Mouse (Mus musculus): Measurements from ENCODE around the gene Zbtb9. TPM values are rescaled to one million over a fixed set of nuclear protein-coding genes. Genes with fewer than 3 reads are reported as not detected.

The Zbtb9 gene
- polyA plus RNA-seq, 1 experiment from 2014 or later, result 10.1 TPM

GRCm38 (mm10) chr17:27011998-27012672, 39.2 kb downstream of the Zbtb9 start:
- 64% methylated on average over 14 of the region's 14 CpGs for WGBS

GRCm38 (mm10) chr17:27012909-27013308, 39.9 kb downstream of the Zbtb9 start:
- Histone ChIP-seq H3K36me3 (replicated peaks; ENCODE audit: control insufficient read depth, insufficient read depth, low read depth, low read length) (no peaks in the 10 kb centered on the region), H3K27me3 (ENCODE audit: control insufficient read depth, insufficient read depth, low read length) (no peaks in the 10 kb centered on the region), H3K27ac (replicated peaks; ENCODE audit: low read depth, low read length) (no peak overlapping the region), H3K9ac (replicated peaks; ENCODE audit: low read length) (no peak overlapping the region), H3K4me1 (ENCODE audit: control insufficient read depth, insufficient read depth, low read length) (no peaks in the 10 kb centered on the region), H3K4me3 (ENCODE audit: low read depth, low read length) (no peak overlapping the region), H3K4me2 (ENCODE audit: low read depth, low read length) (no peak overlapping the region), H3K9me3 (replicated peaks; ENCODE audit: control insufficient read depth, low read length) (no peaks in the 10 kb centered on the region)
- WGBS, result 45% methylated on average over 6 of the region's 6 CpGs
- no peak for ATAC-seq (replicated peaks; ENCODE audit: insufficient number of reproducible peaks, low FRiP score, low TSS enrichment, low read depth)
- no peak for DNase-seq (ENCODE audit: low spot score)

More at GRCm38 (mm10) chr17:27011998-27012672, 39.2 kb downstream of the Zbtb9 start:
- no peak overlapping the region for H3K4me2 ChIP-seq (ENCODE audit: low read depth, low read length)
- no peaks in the 10 kb centered on the region for H3K36me3 ChIP-seq (replicated peaks; ENCODE audit: control insufficient read depth, insufficient read depth, low read depth, low read length)
- H3K4me1 ChIP-seq (ENCODE audit: control insufficient read depth, insufficient read depth, low read length), result no peaks in the 10 kb centered on the region
- H3K4me3 ChIP-seq (ENCODE audit: low read depth, low read length), result no peak overlapping the region
- DNase-seq (ENCODE audit: low spot score) (no peak), ATAC-seq (replicated peaks; ENCODE audit: insufficient number of reproducible peaks, low FRiP score, low TSS enrichment, low read depth) (no peak)
- H3K27ac ChIP-seq (replicated peaks; ENCODE audit: low read depth, low read length), result no peak overlapping the region
- no peaks in the 10 kb centered on the region for H3K27me3 ChIP-seq (ENCODE audit: control insufficient read depth, insufficient read depth, low read length)
- no peaks in the 10 kb centered on the region for H3K9me3 ChIP-seq (replicated peaks; ENCODE audit: control insufficient read depth, low read length)
- H3K9ac ChIP-seq (replicated peaks; ENCODE audit: low read length), result no peak overlapping the region

GRCm38 (mm10) chr17:27017564-27018499, 44.9 kb downstream of the Zbtb9 start:
- no peak overlapping the region for H3K27ac ChIP-seq (replicated peaks; ENCODE audit: low read depth, low read length)
- ATAC-seq (replicated peaks; ENCODE audit: insufficient number of reproducible peaks, low FRiP score, low TSS enrichment, low read depth) (peak; percentile 71), DNase-seq (ENCODE audit: low spot score) (peak; percentile 96)
- H3K9me3 ChIP-seq (replicated peaks; ENCODE audit: control insufficient read depth, low read length), result no peaks in the 10 kb centered on the region
- H3K9ac ChIP-seq (replicated peaks; ENCODE audit: low read length), result peak overlapping the region; percentile 66
- H3K4me3 ChIP-seq (ENCODE audit: low read depth, low read length), result peak overlapping the region; percentile 43
- H3K4me1 ChIP-seq (ENCODE audit: control insufficient read depth, insufficient read depth, low read length), result peaks cover 3% of the 10 kb centered on the region; the same call in 1 of the 2 replicates
- H3K27me3 ChIP-seq (ENCODE audit: control insufficient read depth, insufficient read depth, low read length), result no peaks in the 10 kb centered on the region
- WGBS, result 7% methylated on average over 34 of the region's 34 CpGs
- peak overlapping the region; percentile 63 for H3K4me2 ChIP-seq (ENCODE audit: low read depth, low read length)
- peaks cover 5% of the 10 kb centered on the region; the same call in 1 of the 2 replicates for H3K36me3 ChIP-seq (replicated peaks; ENCODE audit: control insufficient read depth, insufficient read depth, low read depth, low read length)

DNA sequence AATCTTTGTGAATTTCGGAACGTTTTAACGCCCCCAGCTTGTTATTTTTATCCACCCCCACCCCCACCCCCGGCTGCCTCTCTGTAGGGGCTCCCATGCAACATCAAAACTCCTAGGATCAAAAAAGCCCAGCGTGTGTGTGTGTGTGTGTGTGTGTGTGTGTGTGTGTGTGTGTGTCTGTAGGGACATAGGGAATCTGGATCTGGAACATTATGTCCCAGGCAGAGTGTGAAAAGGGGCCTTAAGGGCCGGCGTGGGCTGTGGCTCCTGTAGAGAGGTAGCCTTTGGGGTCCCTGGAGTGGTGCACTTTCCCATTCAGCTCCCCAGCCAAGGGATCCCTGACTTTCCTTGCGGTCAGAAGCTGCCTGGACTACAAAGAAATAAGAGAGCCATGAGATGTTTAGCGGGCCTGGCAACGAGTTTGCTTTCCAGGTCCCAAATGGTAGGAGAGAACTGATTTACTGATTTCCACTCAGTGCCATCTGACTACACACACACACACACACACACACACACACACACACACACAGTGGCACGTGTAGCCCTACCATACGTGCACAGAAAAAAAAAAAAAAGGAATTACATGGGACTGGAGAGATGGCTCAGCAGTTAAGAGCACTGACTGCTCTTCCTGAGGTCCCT, 45.7 kb downstream of the Zbtb9 start:
- H3K4me3 ChIP-seq (ENCODE audit: low read depth, low read length), result no peak overlapping the region
- ATAC-seq (replicated peaks; ENCODE audit: insufficient number of reproducible peaks, low FRiP score, low TSS enrichment, low read depth) (no peak), DNase-seq (ENCODE audit: low spot score) (no peak)
- H3K4me2 ChIP-seq (ENCODE audit: low read depth, low read length), result peak overlapping the region; percentile 63
- H3K36me3 ChIP-seq (replicated peaks; ENCODE audit: control insufficient read depth, insufficient read depth, low read depth, low read length), result peaks cover 5% of the 10 kb centered on the region; the same call in 1 of the 2 replicates
- H3K4me1 ChIP-seq (ENCODE audit: control insufficient read depth, insufficient read depth, low read length), result peaks cover 3% of the 10 kb centered on the region; the same call in 1 of the 2 replicates
- H3K9me3 ChIP-seq (replicated peaks; ENCODE audit: control insufficient read depth, low read length), result no peaks in the 10 kb centered on the region
- no peak overlapping the region for H3K9ac ChIP-seq (replicated peaks; ENCODE audit: low read length)
- H3K27me3 ChIP-seq (ENCODE audit: control insufficient read depth, insufficient read depth, low read length), result no peaks in the 10 kb centered on the region
- 43% methylated on average over 12 of the region's 12 CpGs for WGBS
- no peak overlapping the region for H3K27ac ChIP-seq (replicated peaks; ENCODE audit: low read depth, low read length)

DNA sequence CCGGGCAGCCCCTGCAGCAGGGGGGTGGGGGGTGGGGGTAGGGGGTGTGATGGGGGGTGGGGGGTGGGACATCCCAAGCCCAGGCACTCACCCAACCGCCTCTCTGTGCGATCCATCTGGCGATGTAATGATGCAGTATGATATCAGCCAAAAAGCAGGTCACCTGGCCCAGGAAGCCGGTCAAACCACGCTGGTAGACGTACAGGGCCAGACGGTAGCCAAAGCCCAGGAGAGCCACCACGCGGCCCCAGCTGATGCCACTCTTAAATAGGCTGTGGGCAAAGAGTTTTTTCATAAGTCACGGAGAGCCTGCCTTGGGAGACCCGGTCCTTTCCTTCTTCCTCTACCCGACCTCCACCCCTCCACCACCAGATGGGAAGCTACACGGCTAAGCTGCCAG, 48.1 kb downstream of the Zbtb9 start:
- no peak overlapping the region for H3K4me2 ChIP-seq (ENCODE audit: low read depth, low read length)
- no peaks in the 10 kb centered on the region for H3K9me3 ChIP-seq (replicated peaks; ENCODE audit: control insufficient read depth, low read length)
- H3K9ac ChIP-seq (replicated peaks; ENCODE audit: low read length), result no peak overlapping the region
- H3K4me3 ChIP-seq (ENCODE audit: low read depth, low read length), result no peak overlapping the region
- no peaks in the 10 kb centered on the region for H3K27me3 ChIP-seq (ENCODE audit: control insufficient read depth, insufficient read depth, low read length)
- H3K27ac ChIP-seq (replicated peaks; ENCODE audit: low read depth, low read length), result no peak overlapping the region
- peaks cover 3% of the 10 kb centered on the region; the same call in 1 of the 2 replicates for H3K4me1 ChIP-seq (ENCODE audit: control insufficient read depth, insufficient read depth, low read length)
- H3K36me3 ChIP-seq (replicated peaks; ENCODE audit: control insufficient read depth, insufficient read depth, low read depth, low read length), result peaks cover 5% of the 10 kb centered on the region; the same call in 1 of the 2 replicates
- no peak for DNase-seq (ENCODE audit: low spot score)
- 95% methylated on average over 14 of the region's 14 CpGs for WGBS
- ATAC-seq (replicated peaks; ENCODE audit: insufficient number of reproducible peaks, low FRiP score, low TSS enrichment, low read depth), result no peak

GRCm38 (mm10) chr17:27021736-27022135, 48.8 kb downstream of the Zbtb9 start:
- no peak overlapping the region for H3K27ac ChIP-seq (replicated peaks; ENCODE audit: low read depth, low read length)
- no peak for DNase-seq (ENCODE audit: low spot score)
- H3K4me2 ChIP-seq (ENCODE audit: low read depth, low read length), result no peak overlapping the region
- no peaks in the 10 kb centered on the region for H3K27me3 ChIP-seq (ENCODE audit: control insufficient read depth, insufficient read depth, low read length)
- no peak overlapping the region for H3K9ac ChIP-seq (replicated peaks; ENCODE audit: low read length)
- WGBS, result 92% methylated on average over 9 of the region's 9 CpGs
- H3K4me1 ChIP-seq (ENCODE audit: control insufficient read depth, insufficient read depth, low read length), result peaks cover 3% of the 10 kb centered on the region; the same call in 1 of the 2 replicates
- no peak for ATAC-seq (replicated peaks; ENCODE audit: insufficient number of reproducible peaks, low FRiP score, low TSS enrichment, low read depth)
- no peaks in the 10 kb centered on the region for H3K9me3 ChIP-seq (replicated peaks; ENCODE audit: control insufficient read depth, low read length)
- H3K36me3 ChIP-seq (replicated peaks; ENCODE audit: control insufficient read depth, insufficient read depth, low read depth, low read length), result peaks cover 5% of the 10 kb centered on the region; the same call in 1 of the 2 replicates
- H3K4me3 ChIP-seq (ENCODE audit: low read depth, low read length), result no peak overlapping the region

DNA sequence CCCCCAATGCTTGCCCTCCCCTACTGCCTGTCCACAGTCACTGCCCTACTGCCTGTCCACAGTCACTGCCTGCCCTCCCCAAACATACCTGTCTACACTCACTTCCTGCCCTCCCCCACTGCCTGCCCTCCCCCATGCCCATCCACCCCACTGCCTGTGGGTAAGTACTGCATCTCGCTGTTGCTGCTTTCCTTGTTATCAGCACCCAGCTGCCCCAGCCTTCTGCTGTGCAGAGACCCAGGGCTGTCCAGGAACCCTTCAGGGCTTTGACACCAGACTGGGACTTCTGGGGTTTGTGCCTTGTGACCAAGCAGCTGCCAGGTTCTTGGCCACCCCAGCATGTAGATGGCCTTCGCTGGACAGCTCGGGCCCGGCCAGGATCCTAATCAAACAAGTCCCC, 50.4 kb downstream of the Zbtb9 start:
- peaks cover under 1% of the 10 kb centered on the region; the same call in 1 of the 2 replicates for H3K4me1 ChIP-seq (ENCODE audit: control insufficient read depth, insufficient read depth, low read length)
- WGBS, result 92% methylated on average over 4 of the region's 4 CpGs
- H3K9me3 ChIP-seq (replicated peaks; ENCODE audit: control insufficient read depth, low read length), result no peaks in the 10 kb centered on the region
- ATAC-seq (replicated peaks; ENCODE audit: insufficient number of reproducible peaks, low FRiP score, low TSS enrichment, low read depth) (no peak), DNase-seq (ENCODE audit: low spot score) (no peak)
- no peaks in the 10 kb centered on the region for H3K27me3 ChIP-seq (ENCODE audit: control insufficient read depth, insufficient read depth, low read length)
- H3K9ac ChIP-seq (replicated peaks; ENCODE audit: low read length), result no peak overlapping the region
- no peak overlapping the region for H3K4me2 ChIP-seq (ENCODE audit: low read depth, low read length)
- H3K4me3 ChIP-seq (ENCODE audit: low read depth, low read length), result no peak overlapping the region
- H3K36me3 ChIP-seq (replicated peaks; ENCODE audit: control insufficient read depth, insufficient read depth, low read depth, low read length), result peaks cover 5% of the 10 kb centered on the region; the same call in 1 of the 2 replicates
- no peak overlapping the region for H3K27ac ChIP-seq (replicated peaks; ENCODE audit: low read depth, low read length)

All from embryonic facial prominence, embryonic 11.5 days (tissue).